ENCODE assay signal across 10 mouse cellular contexts in genomic region chr1:74090329-74090728, GRCm38 (mm10). TPM values are rescaled to one million over a fixed set of nuclear protein-coding genes. Genes with fewer than 3 reads are reported as not detected.
DNase-seq lines count a peak whose midpoint lies in the region; ATAC-seq and TF ChIP-seq lines count a peak whose summit lies in the region.
"Had no signal": no experiment of that assay in that cellular context is flagged by ENCODE, and none has a peak within 500 bp of the region (broad histone marks: within the 10 kb centered on the region; RNA-seq: fewer than 3 reads in every experiment).

No protein-coding gene starts in this region.

- H3K9ac ChIP-seq in forebrain, embryonic 14.5 days (ENCODE audit: low read length), result no peak overlapping the region
- peak overlapping the region; percentile 28; the same call in 1 of the 2 replicates for H3K9ac ChIP-seq in kidney, postnatal 0 days (ENCODE audit: low read depth, low read length)
- no peak overlapping the region for H3K9ac ChIP-seq in hindbrain, embryonic 14.5 days
- H3K9ac ChIP-seq in neural tube, embryonic 11.5 days (ENCODE audit: low read length), result no peak overlapping the region

- no peak for TF ChIP-seq CTCF in kidney, postnatal 0 days (IDR thresholded peaks at IDR 0.05; ENCODE audit: low read depth)

- peak overlapping the region; percentile 84 for H3K27ac ChIP-seq in forebrain, embryonic 10.5 days
- no peak overlapping the region for H3K27ac ChIP-seq in forebrain, embryonic 14.5 days (ENCODE audit: low read depth, low read length)
- no peak overlapping the region for H3K27ac ChIP-seq in kidney, postnatal 0 days
- H3K27ac ChIP-seq in hindbrain, embryonic 14.5 days, result no peak overlapping the region
- H3K27ac ChIP-seq in neural tube, embryonic 11.5 days (ENCODE audit: low read depth, low read length), result no peak overlapping the region

- ATAC-seq in forebrain, embryonic 14.5 days, result no peak
- no peak for ATAC-seq in kidney, postnatal 0 days (replicated peaks; ENCODE audit: low FRiP score, low read depth)
- ATAC-seq in hindbrain, embryonic 14.5 days (ENCODE audit: low FRiP score), result no peak
- no peak for ATAC-seq in neural tube, embryonic 11.5 days (ENCODE audit: insufficient read depth, low FRiP score, low TSS enrichment)
- no peak for ATAC-seq in megakaryocyte progenitor cell, adult 5-6 weeks (replicated peaks; ENCODE audit: poor library complexity)

- no peaks in the 10 kb centered on the region for H3K36me3 ChIP-seq in forebrain, embryonic 10.5 days (replicated peaks)
- no peaks in the 10 kb centered on the region for H3K36me3 ChIP-seq in forebrain, embryonic 14.5 days (ENCODE audit: control insufficient read depth, insufficient read depth, low read length)
- no peaks in the 10 kb centered on the region for H3K36me3 ChIP-seq in kidney, postnatal 0 days (ENCODE audit: insufficient read depth, low read length)
- H3K36me3 ChIP-seq in hindbrain, embryonic 14.5 days (replicated peaks; ENCODE audit: control insufficient read depth, insufficient read depth), result no peaks in the 10 kb centered on the region
- no peaks in the 10 kb centered on the region for H3K36me3 ChIP-seq in neural tube, embryonic 11.5 days (ENCODE audit: control insufficient read depth, insufficient read depth, low read length)

- H3K27me3 ChIP-seq in forebrain, embryonic 10.5 days (ENCODE audit: poor library complexity, severe bottlenecking), result peaks cover 29% of the 10 kb centered on the region
- H3K27me3 ChIP-seq in forebrain, embryonic 14.5 days (replicated peaks; ENCODE audit: control insufficient read depth, insufficient read depth, low read length), result no peaks in the 10 kb centered on the region
- H3K27me3 ChIP-seq in kidney, postnatal 0 days (ENCODE audit: insufficient read depth, low read length), result no peaks in the 10 kb centered on the region
- no peaks in the 10 kb centered on the region for H3K27me3 ChIP-seq in hindbrain, embryonic 14.5 days (ENCODE audit: control insufficient read depth, insufficient read depth, low read length)
- H3K27me3 ChIP-seq in neural tube, embryonic 11.5 days (ENCODE audit: control insufficient read depth, insufficient read depth, low read length), result no peaks in the 10 kb centered on the region

- H3K4me3 ChIP-seq in forebrain, embryonic 10.5 days, result peak overlapping the region; percentile 40
- no peak overlapping the region for H3K4me3 ChIP-seq in forebrain, embryonic 14.5 days (ENCODE audit: low read depth, low read length)
- H3K4me3 ChIP-seq in kidney, postnatal 0 days (replicated peaks; ENCODE audit: low read depth, low read length), result peak overlapping the region; percentile 21
- H3K4me3 ChIP-seq in hindbrain, embryonic 14.5 days (replicated peaks; ENCODE audit: low read length), result no peak overlapping the region; the same call in 1 of the 2 replicates
- H3K4me3 ChIP-seq in neural tube, embryonic 11.5 days (ENCODE audit: low read depth, low read length), result peak overlapping the region; percentile 27

- H3K4me1 ChIP-seq in forebrain, embryonic 10.5 days, result peaks cover 65% of the 10 kb centered on the region
- peaks cover 9% of the 10 kb centered on the region for H3K4me1 ChIP-seq in forebrain, embryonic 14.5 days (ENCODE audit: control insufficient read depth, insufficient read depth, low read length)
- peaks cover 12% of the 10 kb centered on the region; the same call in 1 of the 2 replicates for H3K4me1 ChIP-seq in kidney, postnatal 0 days (replicated peaks; ENCODE audit: insufficient read depth, low read length)
- peaks cover 12% of the 10 kb centered on the region for H3K4me1 ChIP-seq in hindbrain, embryonic 14.5 days (replicated peaks; ENCODE audit: control insufficient read depth, insufficient read depth, low read length)
- H3K4me1 ChIP-seq in neural tube, embryonic 11.5 days (ENCODE audit: control insufficient read depth, insufficient read depth, low read length), result peaks cover 17% of the 10 kb centered on the region

- no peak for DNase-seq in forebrain, embryonic 10.5 days (ENCODE audit: extremely low spot score, low spot score)
- DNase-seq in forebrain, embryonic 14.5 days (ENCODE audit: low spot score), result no peak
- no peak for DNase-seq in kidney, postnatal 0 days (ENCODE audit: low spot score)
- no peak for DNase-seq in kidney, adult 11 months
- DNase-seq in hindbrain, embryonic 14.5 days (ENCODE audit: low spot score), result no peak
- DNase-seq in neural tube, embryonic 11.5 days (ENCODE audit: low spot score), result no peak
- no peak for DNase-seq in testis, postnatal 10 days (ENCODE audit: low spot score)

- 56% methylated on average over 7 of the region's 7 CpGs for WGBS in forebrain, embryonic 10.5 days
- 68% methylated on average over 7 of the region's 7 CpGs for WGBS in forebrain, embryonic 14.5 days
- WGBS in kidney, postnatal 0 days, result 23% methylated on average over 7 of the region's 7 CpGs
- 54% methylated on average over 7 of the region's 7 CpGs for WGBS in hindbrain, embryonic 14.5 days
- 46% methylated on average over 7 of the region's 7 CpGs for WGBS in neural tube, embryonic 11.5 days

- H3K9me3 ChIP-seq in forebrain, embryonic 10.5 days, result no peaks in the 10 kb centered on the region
- no peaks in the 10 kb centered on the region for H3K9me3 ChIP-seq in forebrain, embryonic 14.5 days (replicated peaks; ENCODE audit: control insufficient read depth, low read length)
- no peaks in the 10 kb centered on the region for H3K9me3 ChIP-seq in kidney, postnatal 0 days (replicated peaks; ENCODE audit: low read length)
- H3K9me3 ChIP-seq in hindbrain, embryonic 14.5 days (ENCODE audit: control insufficient read depth, low read length), result no peaks in the 10 kb centered on the region
- H3K9me3 ChIP-seq in neural tube, embryonic 11.5 days (ENCODE audit: control insufficient read depth, low read length), result no peaks in the 10 kb centered on the region

- H3K4me2 ChIP-seq in forebrain, embryonic 14.5 days (ENCODE audit: low read length), result no peak overlapping the region
- H3K4me2 ChIP-seq in kidney, postnatal 0 days (ENCODE audit: low read length), result peak overlapping the region; percentile 45
- peak overlapping the region; percentile 27 for H3K4me2 ChIP-seq in hindbrain, embryonic 14.5 days (replicated peaks)
- peak overlapping the region; percentile 31 for H3K4me2 ChIP-seq in neural tube, embryonic 11.5 days (ENCODE audit: low read depth)

RNA-seq across cellular contexts. Expression of gene Tns1, which starts 33.9 kb away (rescaled TPM):
- polyA plus RNA-seq in forebrain, embryonic 10.5 days (2016; fragmentation: Nextera tagmentation; extraction: Ambion mirVana), result 11.6 and 15.9 TPM in 2 replicates
- polyA plus RNA-seq in forebrain, embryonic 14.5 days (2014; fragmentation: Nextera tagmentation; extraction: Ambion mirVana), result 7.7 and 9.4 TPM in 2 replicates
- polyA plus RNA-seq in kidney, postnatal 0 days (2015; fragmentation: Nextera tagmentation; extraction: Ambion mirVana), result 65.4 and 71.8 TPM in 2 replicates
- 15.1 and 15.5 TPM in 2 replicates for polyA plus RNA-seq in hindbrain, embryonic 14.5 days (2014; fragmentation: Nextera tagmentation; extraction: Ambion mirVana)
- 17.9 and 19.9 TPM in 2 replicates for polyA plus RNA-seq in neural tube, embryonic 11.5 days (2014; fragmentation: Nextera tagmentation; extraction: Ambion mirVana)
- total RNA-seq in megakaryocyte progenitor cell, adult 5-6 weeks (2015), result 12.4 and 15.4 TPM in 2 replicates
- total RNA-seq in megakaryocyte progenitor cell, adult 5-6 weeks (2017), result 3.1 and 9.7 TPM in 2 replicates

RNA-seq across cellular contexts. Expression of gene Rufy4, which starts 35.0 kb away (rescaled TPM):
- polyA plus RNA-seq in forebrain, embryonic 10.5 days (2016; fragmentation: Nextera tagmentation; extraction: Ambion mirVana), result 0.27 and 0.35 TPM in 2 replicates
- polyA plus RNA-seq in forebrain, embryonic 14.5 days (2014; fragmentation: Nextera tagmentation; extraction: Ambion mirVana), result 0.24 and 0.27 TPM in 2 replicates
- 0.07 and 0.18 TPM in 2 replicates for polyA plus RNA-seq in kidney, postnatal 0 days (2015; fragmentation: Nextera tagmentation; extraction: Ambion mirVana)
- 0.26 and 0.43 TPM in 2 replicates for polyA plus RNA-seq in hindbrain, embryonic 14.5 days (2014; fragmentation: Nextera tagmentation; extraction: Ambion mirVana)
- 0.38 and 0.78 TPM in 2 replicates for polyA plus RNA-seq in neural tube, embryonic 11.5 days (2014; fragmentation: Nextera tagmentation; extraction: Ambion mirVana)
- total RNA-seq in megakaryocyte progenitor cell, adult 5-6 weeks (2015), result 0.37 and 0.72 TPM in 2 replicates
- 0.54 and 0.68 TPM in 2 replicates for total RNA-seq in megakaryocyte progenitor cell, adult 5-6 weeks (2017)
- total RNA-seq: left cerebral cortex, postnatal 25 days had no signal
- polyA plus RNA-seq: cortical plate, adult 2 months had no signal

Comparison
In these comparisons a context has a peak if more than half of its experiments do, and no peak if none do; other contexts are left out.
1. H3K4me3 ChIP-seq: peak in forebrain, embryonic 10.5 days (single experiment), kidney, postnatal 0 days (single experiment) and neural tube, embryonic 11.5 days (single experiment); none in forebrain, embryonic 14.5 days (single experiment) and hindbrain, embryonic 14.5 days (single experiment).